Mouse (Mus musculus): Measurements from ENCODE around the gene Trpc1. TPM values are rescaled to one million over a fixed set of nuclear protein-coding genes. Genes with fewer than 3 reads are reported as not detected.

Gene Trpc1
- 4.0 and 4.6 TPM in 2 replicates for polyA plus RNA-seq (2015; fragmentation: Nextera tagmentation; extraction: Ambion mirVana)

DNA sequence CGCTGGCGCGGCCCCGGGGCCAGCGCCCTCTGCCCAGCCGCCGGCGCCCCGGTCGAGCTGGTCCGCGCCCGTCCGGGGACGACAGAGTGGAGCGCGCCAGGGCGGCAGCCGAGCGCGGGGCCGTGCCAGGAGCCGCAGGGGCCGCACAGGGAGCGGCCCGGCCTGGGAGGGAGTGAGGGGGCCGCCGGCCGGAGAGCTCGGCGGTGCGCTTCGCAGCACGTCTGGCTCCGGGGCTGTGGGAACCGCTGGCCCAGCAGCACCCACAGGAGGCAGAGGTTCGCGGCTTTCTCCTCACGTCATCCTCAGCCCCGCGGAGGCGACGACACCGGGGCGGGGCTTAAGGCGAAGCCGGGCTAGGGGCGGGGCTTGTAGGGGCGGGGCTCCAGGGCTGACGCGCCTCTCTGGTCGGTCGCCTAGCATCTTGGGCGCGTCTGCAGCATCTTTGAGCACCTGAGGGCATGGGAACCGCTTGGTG lies at the start of gene Trpc1:
Gene Trpc1 (minus strand): TSS at position 339 of the 475 bp plus-strand sequence.
- H3K9me3 ChIP-seq (ENCODE audit: control insufficient read depth, low read length) = no peaks in the 10 kb centered on the region
- H3K4me3 ChIP-seq (ENCODE audit: low read length) = peak within 1 kb of the TSS; percentile 80
- H3K4me1 ChIP-seq (replicated peaks; ENCODE audit: control insufficient read depth, insufficient read depth, low read length) = peaks cover 8% of the 10 kb centered on the region; the same call in 1 of the 2 replicates
- H3K27me3 ChIP-seq (ENCODE audit: control insufficient read depth, insufficient read depth, low read depth, low read length) = no peaks in the 10 kb centered on the region; the same call in 1 of the 2 replicates
- WGBS = 0% methylated on average over 40 of the region's 56 CpGs
- H3K4me2 ChIP-seq (ENCODE audit: low read depth, low read length) = peak within 1 kb of the TSS; percentile 93
- 0 out of 2 replicates have a peak within 1 kb of the TSS, but pooled peaks have one; percentile 8 for H3K27ac ChIP-seq (ENCODE audit: low read length)
- peak; percentile 99 for ATAC-seq (ENCODE audit: low read depth)
- no peaks in the 10 kb centered on the region for H3K36me3 ChIP-seq (ENCODE audit: control insufficient read depth, insufficient read depth, low read length)
- peak within 1 kb of the TSS; percentile 81 for H3K9ac ChIP-seq (ENCODE audit: low read length)

DNA sequence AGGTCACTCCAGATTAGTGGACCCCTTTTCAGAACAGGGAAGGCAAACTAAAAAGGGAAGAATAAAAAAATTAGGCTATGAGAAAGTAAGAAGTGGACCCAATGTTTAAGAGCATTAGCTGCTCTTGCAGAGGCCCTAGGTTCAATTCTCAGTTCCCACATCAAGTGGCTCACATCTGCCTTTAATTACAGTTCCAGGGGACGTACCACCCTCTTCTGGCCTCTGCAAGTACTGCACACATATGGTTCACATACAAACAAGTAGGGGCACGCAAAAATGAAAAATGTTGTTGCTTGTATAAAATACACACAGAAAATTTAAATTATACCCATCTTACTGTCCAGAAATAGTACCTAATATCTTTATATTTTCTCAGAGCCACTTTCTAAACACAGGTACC lies 46.1 kb upstream of the Trpc1 start:
- Histone ChIP-seq H3K4me3 (ENCODE audit: low read length) (no peak overlapping the region), H3K27me3 (ENCODE audit: control insufficient read depth, insufficient read depth, low read depth, low read length) (no peaks in the 10 kb centered on the region), H3K9me3 (ENCODE audit: control insufficient read depth, low read length) (peaks cover 3% of the 10 kb centered on the region), H3K4me1 (replicated peaks; ENCODE audit: control insufficient read depth, insufficient read depth, low read length) (no peaks in the 10 kb centered on the region), H3K9ac (ENCODE audit: low read length) (no peak overlapping the region), H3K4me2 (ENCODE audit: low read depth, low read length) (no peak overlapping the region), H3K36me3 (ENCODE audit: control insufficient read depth, insufficient read depth, low read length) (no peaks in the 10 kb centered on the region), H3K27ac (ENCODE audit: low read length) (no peak overlapping the region)
- no peak for ATAC-seq (ENCODE audit: low read depth)
- WGBS = 86% methylated on average over 2 of the region's 2 CpGs

DNA sequence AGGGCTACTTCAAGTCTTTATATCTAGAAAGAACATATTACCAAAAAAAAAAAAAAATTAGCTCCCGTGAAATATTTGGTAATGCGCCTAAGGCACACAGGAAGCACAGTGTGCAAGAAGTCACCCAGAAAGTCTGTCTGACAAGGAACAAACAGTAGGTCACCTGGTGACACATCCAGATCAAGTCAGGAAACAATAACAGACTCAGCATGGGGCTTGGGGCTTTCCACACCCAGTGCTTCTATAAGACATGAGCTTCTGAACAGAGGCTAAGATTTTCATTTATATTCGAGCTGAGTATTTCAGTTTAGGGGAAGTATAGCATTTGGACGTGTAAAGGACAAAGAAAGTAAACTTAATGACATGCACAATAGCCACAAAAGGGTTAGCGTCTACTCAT lies 45.7 kb upstream of the Trpc1 start:
- Histone ChIP-seq H3K4me1 (replicated peaks; ENCODE audit: control insufficient read depth, insufficient read depth, low read length) (no peaks in the 10 kb centered on the region), H3K9me3 (ENCODE audit: control insufficient read depth, low read length) (peaks cover 3% of the 10 kb centered on the region), H3K9ac (ENCODE audit: low read length) (no peak overlapping the region), H3K27ac (ENCODE audit: low read length) (no peak overlapping the region), H3K36me3 (ENCODE audit: control insufficient read depth, insufficient read depth, low read length) (no peaks in the 10 kb centered on the region), H3K4me2 (ENCODE audit: low read depth, low read length) (no peak overlapping the region), H3K4me3 (ENCODE audit: low read length) (no peak overlapping the region), H3K27me3 (ENCODE audit: control insufficient read depth, insufficient read depth, low read depth, low read length) (no peaks in the 10 kb centered on the region)
- 82% methylated on average over 5 of the region's 5 CpGs for WGBS
- no peak for ATAC-seq (ENCODE audit: low read depth)

DNA sequence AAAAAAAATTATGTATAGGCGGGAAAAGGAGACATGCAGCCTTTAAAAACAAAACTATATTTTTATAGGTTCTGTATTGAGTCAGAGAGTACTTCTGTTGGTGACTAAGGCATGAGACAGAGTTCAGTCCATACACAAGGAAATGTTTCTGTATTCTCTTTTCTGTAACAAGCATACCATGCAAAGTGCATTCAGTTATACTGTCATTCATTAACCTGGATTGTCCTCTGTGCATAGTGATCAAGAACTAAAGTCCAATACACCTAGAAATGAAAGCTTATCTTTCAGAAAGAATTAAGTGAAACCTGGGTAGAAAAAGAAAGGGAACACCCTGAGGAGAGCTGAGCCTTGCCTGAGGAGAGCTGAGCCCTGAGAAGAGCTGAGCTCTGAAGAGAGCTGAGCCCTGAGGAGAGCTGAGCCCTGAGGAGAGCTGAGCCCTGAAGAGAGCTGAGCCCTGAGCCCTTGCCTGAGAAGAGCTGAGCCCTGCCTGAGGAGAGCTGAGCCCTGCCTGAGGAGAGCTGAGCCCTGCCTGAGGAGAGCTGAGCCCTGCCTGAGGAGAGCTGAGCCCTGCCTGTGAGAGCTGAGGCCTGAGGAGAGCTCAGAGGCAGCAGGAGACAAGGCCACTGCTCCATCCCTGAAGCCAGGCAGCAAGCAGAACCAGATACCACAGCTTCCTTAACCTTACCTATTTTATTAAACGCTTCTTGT lies 45.1 kb upstream of the Trpc1 start:
- H3K27ac ChIP-seq (ENCODE audit: low read length) = no peak overlapping the region
- no peak overlapping the region for H3K9ac ChIP-seq (ENCODE audit: low read length)
- ATAC-seq (ENCODE audit: low read depth) = no peak
- 84% methylated on average over 2 of the region's 2 CpGs for WGBS
- no peaks in the 10 kb centered on the region for H3K27me3 ChIP-seq (ENCODE audit: control insufficient read depth, insufficient read depth, low read depth, low read length)
- H3K9me3 ChIP-seq (ENCODE audit: control insufficient read depth, low read length) = peaks cover 3% of the 10 kb centered on the region
- no peak overlapping the region for H3K4me3 ChIP-seq (ENCODE audit: low read length)
- H3K4me1 ChIP-seq (replicated peaks; ENCODE audit: control insufficient read depth, insufficient read depth, low read length) = no peaks in the 10 kb centered on the region
- no peaks in the 10 kb centered on the region for H3K36me3 ChIP-seq (ENCODE audit: control insufficient read depth, insufficient read depth, low read length)
- H3K4me2 ChIP-seq (ENCODE audit: low read depth, low read length) = no peak overlapping the region

GRCm38 (mm10) chr9:95793986-95794744 lies 44.0 kb upstream of the Trpc1 start:
- Histone ChIP-seq H3K4me3 (ENCODE audit: low read length) (no peak overlapping the region), H3K4me1 (replicated peaks; ENCODE audit: control insufficient read depth, insufficient read depth, low read length) (no peaks in the 10 kb centered on the region), H3K9me3 (ENCODE audit: control insufficient read depth, low read length) (peaks cover 3% of the 10 kb centered on the region), H3K27me3 (ENCODE audit: control insufficient read depth, insufficient read depth, low read depth, low read length) (no peaks in the 10 kb centered on the region), H3K9ac (ENCODE audit: low read length) (no peak overlapping the region), H3K4me2 (ENCODE audit: low read depth, low read length) (no peak overlapping the region), H3K36me3 (ENCODE audit: control insufficient read depth, insufficient read depth, low read length) (no peaks in the 10 kb centered on the region), H3K27ac (ENCODE audit: low read length) (no peak overlapping the region)
- WGBS = 68% methylated on average over 15 of the region's 15 CpGs
- ATAC-seq (ENCODE audit: low read depth) = no peak

DNA sequence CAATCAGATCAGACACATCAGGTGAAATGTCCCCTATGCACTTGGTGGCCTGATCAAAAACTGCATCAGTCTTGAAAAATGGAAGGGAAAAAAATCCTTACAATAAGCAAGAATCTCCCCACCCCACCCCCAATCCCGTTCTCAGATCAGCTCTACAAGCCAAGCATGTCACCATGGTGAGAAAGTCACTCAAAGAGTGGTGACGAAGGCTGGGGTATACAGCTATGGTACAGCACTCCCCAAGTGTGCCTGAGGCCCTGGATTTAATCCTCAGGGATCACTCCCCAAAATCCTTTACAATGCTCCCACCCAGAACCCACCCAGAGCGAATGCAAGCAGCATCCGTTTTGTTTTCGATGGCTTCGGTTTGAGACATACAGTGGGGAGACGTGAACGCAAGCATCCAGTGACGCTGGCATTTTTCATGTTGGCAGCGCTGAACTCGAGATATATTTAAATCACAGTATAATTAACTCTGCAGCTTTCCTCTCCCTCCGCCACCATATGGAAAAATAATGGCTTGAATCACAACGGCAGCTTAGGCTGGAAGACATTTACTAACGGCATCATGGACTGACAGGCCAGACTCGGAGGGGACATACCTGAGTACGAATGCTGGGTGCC lies 34.8 kb upstream of the Trpc1 start:
- Histone ChIP-seq H3K27ac (ENCODE audit: low read length) (no peak overlapping the region), H3K36me3 (ENCODE audit: control insufficient read depth, insufficient read depth, low read length) (no peaks in the 10 kb centered on the region), H3K9me3 (ENCODE audit: control insufficient read depth, low read length) (no peaks in the 10 kb centered on the region), H3K9ac (ENCODE audit: low read length) (no peak overlapping the region), H3K4me1 (replicated peaks; ENCODE audit: control insufficient read depth, insufficient read depth, low read length) (no peaks in the 10 kb centered on the region), H3K4me3 (ENCODE audit: low read length) (no peak overlapping the region), H3K27me3 (ENCODE audit: control insufficient read depth, insufficient read depth, low read depth, low read length) (no peaks in the 10 kb centered on the region), H3K4me2 (ENCODE audit: low read depth, low read length) (no peak overlapping the region)
- WGBS = 83% methylated on average over 16 of the region's 16 CpGs
- ATAC-seq (ENCODE audit: low read depth) = no peak

GRCm38 (mm10) chr9:95783646-95784293 lies 33.6 kb upstream of the Trpc1 start:
- no peaks in the 10 kb centered on the region for H3K36me3 ChIP-seq (ENCODE audit: control insufficient read depth, insufficient read depth, low read length)
- no peak overlapping the region for H3K27ac ChIP-seq (ENCODE audit: low read length)
- no peaks in the 10 kb centered on the region for H3K9me3 ChIP-seq (ENCODE audit: control insufficient read depth, low read length)
- H3K4me1 ChIP-seq (replicated peaks; ENCODE audit: control insufficient read depth, insufficient read depth, low read length) = no peaks in the 10 kb centered on the region
- ATAC-seq (ENCODE audit: low read depth) = peak; percentile 23; the same call in 1 of the 2 replicates
- no peak overlapping the region for H3K4me2 ChIP-seq (ENCODE audit: low read depth, low read length)
- H3K27me3 ChIP-seq (ENCODE audit: control insufficient read depth, insufficient read depth, low read depth, low read length) = no peaks in the 10 kb centered on the region
- H3K9ac ChIP-seq (ENCODE audit: low read length) = no peak overlapping the region
- no peak overlapping the region for H3K4me3 ChIP-seq (ENCODE audit: low read length)
- 73% methylated on average over 17 of the region's 17 CpGs for WGBS

DNA sequence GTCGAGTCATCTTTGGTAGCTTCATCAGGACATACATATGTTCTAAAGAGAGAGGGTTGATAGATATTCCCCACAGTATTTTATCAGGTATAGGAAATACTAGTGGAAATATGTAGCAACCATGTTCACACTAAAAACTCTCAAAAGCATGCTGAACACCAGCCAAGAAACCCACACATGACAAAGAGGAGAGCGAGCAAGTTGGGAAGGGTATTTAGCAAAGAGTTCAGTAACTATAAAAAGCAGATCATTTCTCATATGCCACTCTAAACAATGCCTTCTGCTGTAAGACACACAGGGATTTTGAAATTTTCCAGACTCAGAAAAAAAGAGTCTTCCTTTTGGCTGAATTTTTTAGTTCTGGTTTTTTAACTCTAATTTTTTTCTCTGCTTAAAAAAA lies 21.5 kb upstream of the Trpc1 start:
- H3K9me3 ChIP-seq (ENCODE audit: control insufficient read depth, low read length) = no peaks in the 10 kb centered on the region
- H3K27me3 ChIP-seq (ENCODE audit: control insufficient read depth, insufficient read depth, low read depth, low read length) = no peaks in the 10 kb centered on the region
- no peak overlapping the region for H3K27ac ChIP-seq (ENCODE audit: low read length)
- no peaks in the 10 kb centered on the region for H3K4me1 ChIP-seq (replicated peaks; ENCODE audit: control insufficient read depth, insufficient read depth, low read length)
- H3K4me3 ChIP-seq (ENCODE audit: low read length) = no peak overlapping the region
- H3K4me2 ChIP-seq (ENCODE audit: low read depth, low read length) = no peak overlapping the region
- no peak for ATAC-seq (ENCODE audit: low read depth)
- WGBS = 50% methylated on average over 2 of the region's 2 CpGs
- no peaks in the 10 kb centered on the region for H3K36me3 ChIP-seq (ENCODE audit: control insufficient read depth, insufficient read depth, low read length)
- no peak overlapping the region for H3K9ac ChIP-seq (ENCODE audit: low read length)

DNA sequence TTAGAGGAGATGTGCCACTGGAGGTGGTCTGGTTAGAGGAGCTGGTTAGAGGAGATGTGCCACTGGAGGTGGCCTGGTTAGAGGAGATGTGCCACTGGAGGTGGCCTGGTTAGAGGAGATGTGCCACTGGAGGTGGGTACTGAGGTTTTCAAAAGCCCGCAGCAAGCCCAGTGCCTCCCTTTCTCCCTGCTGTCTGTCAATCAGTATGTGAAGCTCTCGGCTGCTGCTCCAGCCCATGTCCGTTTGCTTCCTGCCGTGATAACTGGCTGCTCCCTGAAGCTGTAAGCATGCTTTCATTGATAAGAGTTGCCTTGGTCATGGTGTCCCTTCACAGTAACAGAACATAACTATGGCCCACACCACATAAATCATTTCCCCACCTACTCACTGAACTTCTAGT lies 13.0 kb upstream of the Trpc1 start:
- Histone ChIP-seq H3K27me3 (ENCODE audit: control insufficient read depth, insufficient read depth, low read depth, low read length) (no peaks in the 10 kb centered on the region), H3K9ac (ENCODE audit: low read length) (no peak overlapping the region), H3K4me3 (ENCODE audit: low read length) (no peak overlapping the region), H3K36me3 (ENCODE audit: control insufficient read depth, insufficient read depth, low read length) (no peaks in the 10 kb centered on the region), H3K27ac (ENCODE audit: low read length) (no peak overlapping the region), H3K4me2 (ENCODE audit: low read depth, low read length) (no peak overlapping the region), H3K9me3 (ENCODE audit: control insufficient read depth, low read length) (no peaks in the 10 kb centered on the region), H3K4me1 (replicated peaks; ENCODE audit: control insufficient read depth, insufficient read depth, low read length) (no peaks in the 10 kb centered on the region)
- no peak for ATAC-seq (ENCODE audit: low read depth)
- 57% methylated on average over 4 of the region's 4 CpGs for WGBS
